Mouse (Mus musculus): ENCODE results near the gene Gm42517.

The Gm42517 gene

DNA sequence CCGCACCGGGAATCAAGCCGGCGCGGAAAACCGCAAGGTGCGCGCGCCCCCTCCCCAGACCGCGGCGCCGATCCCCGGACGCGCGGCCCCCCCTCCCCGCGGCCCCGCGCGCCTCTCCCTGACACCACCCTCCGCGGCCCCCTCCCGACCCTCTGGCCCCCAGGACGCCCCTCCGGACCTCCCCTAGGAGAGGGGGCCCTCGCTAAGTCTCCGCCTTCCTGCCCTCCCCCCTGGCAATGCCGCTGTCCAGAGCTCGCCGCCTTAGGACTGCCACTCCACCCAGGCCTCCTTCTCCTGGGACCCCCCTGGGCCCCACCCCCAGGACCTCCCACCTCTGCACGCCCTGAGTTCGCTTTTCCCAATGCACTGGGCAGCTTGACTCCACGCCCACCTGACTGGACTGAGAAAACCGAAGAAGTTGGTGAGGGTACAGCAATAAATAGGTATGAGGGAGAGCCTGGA lies at the start of gene Gm42517:
Gene Gm42517 (minus strand): TSS at position 52 of the 462 bp plus-strand sequence.
- peak; percentile 50 for DNase-seq (ENCODE audit: extremely low spot score, low spot score)

DNA sequence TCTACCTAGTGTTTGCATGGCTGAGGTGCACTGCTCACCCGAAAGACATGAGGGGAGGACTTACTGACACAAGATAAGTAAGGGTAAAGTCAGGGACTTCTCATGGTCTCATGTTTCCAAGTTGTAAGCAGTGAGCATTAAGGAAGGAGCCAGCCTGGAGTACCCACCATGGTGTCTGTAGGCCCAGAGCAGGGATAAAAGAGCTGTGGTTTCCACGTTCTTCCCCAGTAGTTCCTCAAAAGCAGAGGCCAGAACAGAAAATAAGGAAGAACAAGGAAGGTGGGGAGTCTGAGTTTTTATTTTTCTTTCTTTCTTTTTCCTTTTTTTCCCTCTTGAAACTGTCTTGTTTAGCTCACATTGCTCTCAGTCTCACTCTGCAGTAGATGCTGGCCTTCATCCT lies 47.0 kb upstream of the Gm42517 start:
- DNase-seq (ENCODE audit: extremely low spot score, low spot score) = no peak

DNA sequence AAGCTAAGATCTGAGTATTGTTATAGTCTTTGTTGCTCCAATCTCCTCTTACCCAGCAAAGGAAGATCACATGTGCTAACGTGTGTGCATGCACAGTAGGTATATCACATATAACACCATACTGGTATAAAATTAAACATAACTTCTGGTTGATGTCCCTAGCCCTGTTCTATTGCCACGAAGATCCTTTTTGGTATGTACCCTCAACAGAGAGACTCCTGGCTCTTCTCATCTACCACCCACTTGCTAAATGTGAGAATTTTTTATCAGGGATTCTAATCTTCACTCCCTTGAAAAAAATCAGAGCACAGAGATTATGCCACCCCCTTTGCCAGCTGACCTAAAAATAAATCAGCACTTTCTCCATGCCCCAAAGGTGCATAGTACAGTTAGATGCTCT lies 39.3 kb upstream of the Gm42517 start:
- DNase-seq (ENCODE audit: extremely low spot score, low spot score) = no peak

DNA sequence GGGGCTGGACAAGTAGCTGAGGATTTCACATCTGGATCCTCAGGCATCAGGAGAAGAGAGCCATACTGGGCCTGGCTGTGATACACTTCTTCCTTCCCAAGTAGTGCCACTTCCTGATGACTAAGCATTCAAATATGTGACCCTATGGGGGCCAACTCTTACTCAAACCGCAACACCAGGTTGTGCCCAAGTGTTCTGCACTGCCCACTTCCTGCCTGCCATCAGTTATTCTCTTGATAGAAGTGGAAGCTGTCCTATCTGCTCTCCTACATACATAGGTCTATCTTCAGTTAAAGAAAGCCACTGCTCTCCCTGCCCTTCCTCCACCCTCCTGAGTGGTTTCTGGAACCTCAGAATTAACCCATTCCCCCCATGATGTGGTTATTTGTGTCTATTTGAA lies 37.7 kb upstream of the Gm42517 start:
- no peak for DNase-seq (ENCODE audit: extremely low spot score, low spot score)

DNA sequence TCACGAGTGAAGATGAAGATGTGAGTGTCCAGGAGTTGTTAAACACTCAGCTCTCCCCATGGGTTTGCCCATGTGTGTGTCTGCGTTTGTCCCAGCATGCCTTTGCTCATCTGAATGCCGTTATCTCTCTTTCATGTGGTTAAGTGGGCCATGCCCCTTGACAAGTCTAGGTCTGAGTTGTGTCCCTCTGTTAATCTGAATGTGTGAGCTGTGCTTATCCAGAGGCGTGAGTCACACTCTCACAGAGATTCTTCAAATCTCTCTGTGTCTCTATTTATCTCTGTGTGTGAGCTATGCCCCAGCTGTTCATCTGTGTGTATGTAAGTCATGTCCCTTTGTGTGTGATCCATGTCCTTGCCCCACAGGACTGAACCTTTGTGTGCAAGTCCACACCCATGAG lies 35.7 kb upstream of the Gm42517 start:
- DNase-seq (ENCODE audit: extremely low spot score, low spot score) = no peak

DNA sequence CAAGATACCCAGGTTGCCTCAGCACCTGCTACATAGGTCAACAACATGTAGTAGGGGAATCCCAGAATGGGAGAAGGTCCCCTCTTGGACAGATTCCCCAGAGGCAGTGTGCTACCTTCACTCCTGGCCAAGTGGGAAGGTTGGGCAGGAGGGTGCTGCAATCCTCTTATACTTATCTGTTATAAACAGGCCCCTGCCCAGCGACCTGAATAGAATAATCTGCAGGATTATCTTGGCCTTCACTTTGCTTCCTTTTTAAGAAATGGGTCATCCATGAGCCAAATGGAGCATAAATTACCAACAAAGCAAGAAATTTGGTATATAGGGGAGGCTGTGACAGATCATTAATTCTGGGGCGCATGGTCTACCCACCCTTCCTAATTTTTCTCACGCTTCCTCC lies 22.0 kb upstream of the Gm42517 start:
- DNase-seq (ENCODE audit: extremely low spot score, low spot score) = no peak

DNA sequence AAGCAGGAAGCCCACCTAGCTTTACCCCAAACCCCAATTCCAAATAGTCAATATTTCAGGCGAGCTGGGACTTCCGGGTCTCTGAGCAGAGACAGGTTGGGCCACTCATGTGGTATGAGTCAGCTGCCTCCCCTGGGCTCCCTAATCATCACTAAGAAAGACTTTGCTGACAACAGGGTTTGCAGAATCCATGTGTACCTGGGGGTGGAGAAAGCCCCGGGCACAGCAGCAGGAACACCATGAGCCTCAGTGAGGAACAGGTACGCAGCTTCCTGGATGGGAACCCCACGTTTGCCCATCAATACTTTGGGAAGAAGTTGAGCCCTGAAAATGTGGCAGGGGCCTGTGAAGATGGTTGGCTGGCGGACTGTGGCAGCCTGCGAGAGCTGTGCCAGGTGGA lies 20.5 kb upstream of the Gm42517 start, which contains the start of gene Pde6b:
Gene Pde6b (plus strand): TSS at position 191 of the 400 bp plus-strand sequence.
- DNase-seq (ENCODE audit: extremely low spot score, low spot score) = no peak

DNA sequence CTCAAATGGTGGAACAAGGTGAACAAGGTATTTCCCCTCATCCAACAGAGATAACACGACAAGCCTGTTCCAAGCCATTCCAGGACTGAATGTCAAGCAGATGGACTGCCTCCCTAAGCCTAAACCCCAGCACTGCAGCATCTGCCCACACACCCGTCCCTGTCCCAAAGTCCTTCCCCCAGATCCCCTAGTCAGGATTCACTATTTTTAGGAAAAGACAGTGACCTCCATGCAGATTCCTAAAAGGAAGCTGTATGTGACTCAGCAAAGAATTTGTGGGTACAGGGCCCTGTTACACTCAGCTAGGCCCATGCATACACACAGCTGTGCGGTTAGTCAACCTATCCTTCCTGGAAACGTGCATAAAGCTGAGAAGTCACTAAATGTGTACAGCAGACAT lies 18.7 kb upstream of the Gm42517 start:
- DNase-seq (ENCODE audit: extremely low spot score, low spot score) = no peak

DNA sequence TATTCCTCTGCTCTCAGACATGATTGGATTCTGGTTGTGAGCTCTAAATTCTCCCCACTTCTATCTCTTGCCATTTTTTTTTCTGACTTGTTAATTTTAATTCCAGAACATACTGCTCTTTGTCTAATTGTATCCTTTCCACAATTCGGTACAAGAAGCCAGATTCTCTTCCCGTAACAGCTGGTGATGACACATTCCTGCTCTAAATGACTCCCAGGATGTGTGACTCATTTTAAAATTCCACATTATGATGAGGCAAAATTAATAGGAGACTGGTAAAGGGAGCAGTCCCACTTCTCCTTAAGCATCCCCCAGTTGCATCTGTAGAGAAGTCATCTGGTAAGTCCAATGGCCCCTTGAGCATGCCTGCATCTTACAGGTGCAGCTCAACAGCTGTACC lies 17.9 kb upstream of the Gm42517 start:
- no peak for DNase-seq (ENCODE audit: extremely low spot score, low spot score)

DNA sequence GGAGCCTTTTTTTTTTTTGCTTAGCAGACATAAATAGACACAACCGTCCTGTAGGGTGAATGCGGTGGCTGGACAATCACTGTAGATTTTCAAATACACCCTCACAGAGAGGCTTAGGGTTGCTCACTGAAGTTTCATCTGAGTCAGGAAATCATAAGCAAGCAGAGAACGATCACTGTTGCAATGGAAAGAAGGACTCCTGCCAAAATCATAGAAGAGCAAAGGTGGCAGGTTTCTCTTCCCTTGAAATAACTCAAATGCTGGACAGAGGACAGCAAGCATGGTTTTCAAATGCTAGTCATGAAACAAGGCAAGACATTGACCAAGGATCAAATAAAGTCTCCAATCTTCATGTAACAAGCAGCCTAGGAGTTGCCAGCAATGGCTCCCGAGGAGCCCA lies 10.6 kb upstream of the Gm42517 start:
- DNase-seq (ENCODE audit: extremely low spot score, low spot score) = no peak

DNA sequence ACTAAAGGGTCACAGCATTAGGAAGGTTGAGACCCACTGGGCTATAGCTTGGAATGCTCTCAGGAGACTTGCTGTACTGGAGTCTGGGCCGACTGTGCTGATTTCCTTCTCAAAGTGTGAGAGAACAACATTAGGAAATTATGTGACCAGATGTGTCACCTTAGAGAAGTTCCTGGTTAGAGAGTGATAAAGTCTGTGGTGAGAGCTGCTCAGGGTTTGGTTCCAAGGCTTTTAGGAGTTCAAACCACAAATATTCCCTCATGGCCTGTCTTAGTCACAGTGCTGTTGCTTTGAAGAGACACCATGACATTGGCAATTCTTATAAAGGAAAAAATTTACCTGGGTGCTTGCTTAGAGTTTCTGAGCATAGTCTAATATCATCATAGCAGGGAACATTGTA lies 8.3 kb upstream of the Gm42517 start:
- DNase-seq (ENCODE audit: extremely low spot score, low spot score) = no peak

DNA sequence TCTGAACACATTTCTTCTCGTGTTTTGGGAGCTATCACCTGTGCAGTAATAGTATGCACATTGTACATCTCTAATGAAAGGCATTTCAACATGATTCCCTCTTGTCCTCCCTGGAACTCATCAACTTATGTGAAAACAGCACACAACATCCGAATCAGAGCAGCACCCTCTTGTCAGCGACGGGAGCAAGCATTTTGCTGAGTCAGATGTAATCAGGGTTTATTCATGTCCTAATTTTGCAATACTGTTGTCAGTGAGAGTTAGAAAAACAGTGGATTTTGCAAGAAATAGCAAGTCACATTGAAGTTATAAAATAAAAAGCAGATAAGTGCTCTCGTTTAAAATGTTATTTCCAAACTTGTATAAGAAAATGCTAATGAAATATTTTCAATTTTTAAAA lies 6.4 kb upstream of the Gm42517 start:
- no peak for DNase-seq (ENCODE audit: extremely low spot score, low spot score)

DNA sequence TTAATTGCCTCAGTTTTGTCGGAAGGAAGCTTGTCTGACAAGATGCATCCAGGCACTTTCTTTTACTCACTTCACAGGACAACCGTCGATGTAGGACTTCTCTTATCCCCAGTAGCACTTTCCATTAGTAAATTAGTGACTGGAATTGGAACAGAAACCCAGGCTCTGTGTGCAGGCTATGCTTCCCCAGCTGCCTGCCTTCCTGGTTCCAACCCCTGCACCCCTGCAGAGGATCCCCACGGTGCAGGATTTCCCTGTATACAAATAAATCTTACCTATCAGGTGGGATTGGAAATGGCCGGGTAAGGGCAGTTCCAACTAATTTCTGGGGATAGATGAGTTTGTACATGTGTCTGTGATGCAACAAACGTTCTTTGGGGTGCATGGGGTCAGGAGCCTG lies 2.2 kb upstream of the Gm42517 start:
- DNase-seq (ENCODE audit: extremely low spot score, low spot score) = peak; percentile 24

DNA sequence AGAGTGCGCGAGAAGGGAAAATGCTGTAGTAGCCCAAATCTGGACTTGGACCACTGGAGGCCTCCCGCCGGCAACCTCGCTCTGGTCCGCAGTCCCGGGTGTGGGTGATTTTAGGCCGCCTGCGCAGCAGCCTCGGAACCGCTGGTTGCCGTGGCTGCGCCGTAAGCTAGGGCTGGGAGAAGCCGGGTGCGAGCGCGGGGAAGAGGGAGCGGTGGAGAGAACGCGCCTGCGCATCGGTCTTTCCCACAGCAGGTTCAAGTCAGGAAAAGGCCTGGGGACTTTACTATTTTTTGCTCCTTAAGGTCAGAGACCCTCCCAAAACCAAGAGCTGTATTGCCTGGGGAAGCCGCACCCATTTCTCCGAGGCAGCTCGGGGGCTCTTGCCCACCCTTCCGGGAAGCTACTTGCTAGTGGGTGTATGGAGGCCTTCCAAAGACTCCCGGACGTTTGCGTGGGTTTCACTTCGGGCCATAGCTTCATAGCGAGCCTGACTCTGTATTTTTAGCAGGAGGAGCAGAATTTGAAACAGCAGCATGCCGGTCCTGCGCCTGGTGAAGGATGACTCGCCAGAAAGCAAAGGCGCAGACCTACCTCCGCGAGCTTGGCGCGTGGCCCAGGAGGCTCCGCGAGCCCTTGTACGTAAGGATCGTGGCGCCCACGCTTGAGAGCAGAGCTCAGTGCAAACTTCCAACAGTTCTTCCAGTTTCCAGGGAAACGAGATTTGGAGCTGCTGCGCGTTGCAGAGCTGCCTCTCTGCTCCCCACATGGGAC lies 1.3 kb upstream of the Gm42517 start:
- peak; percentile 62 for DNase-seq (ENCODE audit: extremely low spot score, low spot score)

DNA sequence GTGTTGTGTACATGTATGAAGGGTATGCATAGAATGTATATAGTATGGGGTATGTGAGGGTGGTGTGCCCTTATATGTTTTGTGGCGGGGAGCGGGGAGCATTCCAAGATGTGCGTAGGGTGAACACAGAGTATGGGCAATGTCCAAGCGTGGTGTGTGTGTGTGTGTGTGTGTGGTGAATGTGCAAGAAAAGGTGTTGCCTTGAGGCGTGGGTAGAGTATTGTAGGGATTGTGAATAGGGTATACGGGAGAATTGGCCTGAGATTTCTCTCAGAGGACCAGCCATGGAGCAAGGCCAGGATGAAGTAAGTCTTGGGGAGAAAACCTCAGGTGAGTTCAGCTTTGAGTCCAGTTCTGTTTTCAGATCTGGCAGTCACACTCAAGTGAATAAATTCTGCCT lies 724 bp upstream of the Gm42517 start:
- no peak for DNase-seq (ENCODE audit: extremely low spot score, low spot score)

DNA sequence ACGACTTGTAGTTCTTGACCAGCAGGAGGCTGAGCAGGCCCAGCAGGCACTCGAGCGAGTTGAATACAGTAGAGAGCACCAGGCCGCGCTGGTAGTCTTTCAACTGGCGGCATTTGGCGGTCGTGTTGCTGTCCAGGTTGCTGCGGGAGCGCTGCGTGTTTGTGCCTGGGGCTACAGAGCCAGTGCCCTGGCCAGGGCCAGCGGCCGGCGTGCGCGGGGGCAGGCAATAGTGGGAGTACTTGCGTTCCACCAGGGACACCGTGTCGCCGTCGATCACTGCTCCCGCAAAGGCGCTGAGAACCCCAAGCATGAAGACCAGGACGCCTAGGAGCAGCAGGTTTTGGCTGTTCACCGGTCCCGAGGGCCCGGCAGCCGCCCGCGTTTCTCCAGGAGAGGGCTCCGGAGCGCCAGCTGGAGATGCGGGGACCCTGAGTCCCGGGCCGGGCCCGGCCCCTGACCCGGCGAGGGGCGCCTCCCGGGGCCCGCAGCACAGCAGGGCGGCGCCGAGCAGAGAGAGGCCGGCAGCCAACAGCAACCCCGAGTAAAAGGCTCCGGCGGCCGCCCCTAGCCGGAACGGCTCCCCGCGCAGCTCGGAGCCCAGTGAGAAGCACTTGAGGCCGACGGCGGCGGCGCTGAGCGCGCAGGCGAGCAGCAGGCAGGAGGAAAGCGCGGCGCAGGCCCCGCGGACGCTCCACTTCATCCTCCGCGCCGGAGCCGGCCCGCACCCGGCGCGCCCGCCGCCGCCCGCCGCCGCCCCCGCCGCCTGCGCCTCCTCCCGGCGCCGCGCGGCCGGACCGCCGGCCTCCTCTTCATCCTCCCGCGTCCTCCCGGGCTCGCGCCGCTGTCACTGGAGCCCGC lies 509 bp downstream of the Gm42517 start:
- peak; percentile 78 for DNase-seq (ENCODE audit: extremely low spot score, low spot score)

DNA sequence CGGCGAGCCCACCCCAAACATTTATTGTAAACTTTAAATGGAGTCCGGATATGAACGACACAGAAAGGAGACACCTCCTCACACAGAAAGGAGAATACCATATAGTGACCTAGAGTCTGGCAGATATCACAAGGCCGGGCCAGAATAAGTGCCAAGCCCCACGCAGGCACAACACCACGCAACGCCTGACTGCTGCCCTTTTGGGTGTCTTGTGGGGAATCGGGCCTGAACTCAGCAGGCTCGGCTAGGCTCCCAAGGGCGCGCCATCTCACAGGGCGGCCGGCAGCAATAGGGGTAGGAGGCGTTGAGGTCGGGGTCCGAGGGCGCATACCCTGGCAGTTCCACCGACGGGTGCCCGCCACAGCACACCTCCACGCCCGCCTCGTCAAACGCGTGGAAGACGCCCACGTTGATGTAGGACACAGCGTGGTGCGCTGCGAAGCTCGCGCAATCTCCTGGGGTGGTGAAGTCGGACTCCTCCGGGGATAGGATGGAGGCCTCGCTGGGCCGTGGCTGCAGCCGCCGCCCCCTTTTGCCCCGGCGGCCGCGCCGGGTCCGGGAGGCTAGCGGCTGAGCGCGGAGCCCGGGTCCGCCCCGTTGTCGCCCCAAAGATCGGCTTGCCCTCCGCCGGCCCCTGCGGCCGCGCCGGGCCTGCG lies 1.3 kb downstream of the Gm42517 start:
- no peak for DNase-seq (ENCODE audit: extremely low spot score, low spot score)

DNA sequence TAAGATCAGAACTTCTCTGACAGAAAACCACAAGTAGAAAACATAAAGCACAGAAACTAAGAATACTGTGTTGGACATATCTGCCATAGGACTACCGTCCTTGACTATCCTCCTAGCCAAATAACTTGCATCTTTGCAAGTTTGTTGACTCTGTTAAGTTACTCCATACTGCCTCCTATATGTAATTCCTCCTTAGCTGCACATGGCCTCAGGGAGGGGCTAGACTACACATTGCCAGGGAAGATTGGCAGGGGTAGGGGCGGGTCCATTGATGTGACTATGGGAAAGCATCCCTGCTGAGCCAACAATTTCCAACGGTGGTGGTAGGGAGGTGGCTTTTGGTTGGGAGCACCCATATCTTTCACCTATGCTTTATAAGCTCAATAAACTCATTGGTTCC lies 5.4 kb downstream of the Gm42517 start:
- DNase-seq (ENCODE audit: extremely low spot score, low spot score) = no peak

DNA sequence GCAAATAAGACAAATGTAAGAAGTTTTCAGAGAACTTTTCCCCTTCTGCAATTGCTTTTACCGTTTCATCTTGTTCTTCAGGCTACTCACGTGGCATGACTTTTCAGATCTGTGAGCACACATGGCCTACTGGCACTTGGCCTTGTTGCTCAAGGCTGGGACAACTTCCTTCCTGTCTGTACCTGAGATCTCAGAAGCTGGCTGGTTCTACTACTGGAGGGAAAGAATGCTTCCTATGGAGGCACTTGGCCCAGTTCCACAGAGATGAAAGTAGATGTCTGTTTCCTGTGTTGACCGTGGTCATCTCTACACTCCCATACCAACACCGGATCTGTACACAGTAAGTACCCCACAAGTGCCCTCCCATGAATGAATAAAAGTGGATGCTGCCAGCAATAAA lies 7.5 kb downstream of the Gm42517 start:
- DNase-seq (ENCODE audit: extremely low spot score, low spot score) = no peak

DNA sequence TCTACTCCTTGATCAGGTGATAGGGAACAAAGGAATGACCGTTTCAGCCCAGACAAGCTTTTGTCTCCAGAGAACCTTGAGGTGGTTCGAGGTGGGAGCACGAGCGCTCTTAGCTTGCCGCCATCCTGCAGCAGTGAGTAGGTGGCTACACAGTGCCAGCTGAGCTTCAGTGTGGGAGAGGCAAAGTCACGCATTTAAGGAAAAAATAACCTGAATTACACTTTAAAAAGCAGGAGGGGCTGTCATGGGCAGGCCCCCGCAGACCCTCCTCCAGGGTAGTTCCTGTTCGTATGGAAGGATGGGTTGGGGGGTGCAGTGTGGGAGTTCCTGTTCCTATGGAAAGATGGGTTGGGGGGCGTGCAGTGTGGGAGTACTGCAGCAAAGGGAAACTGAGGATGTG lies 8.2 kb downstream of the Gm42517 start:
- no peak for DNase-seq (ENCODE audit: extremely low spot score, low spot score)

DNA sequence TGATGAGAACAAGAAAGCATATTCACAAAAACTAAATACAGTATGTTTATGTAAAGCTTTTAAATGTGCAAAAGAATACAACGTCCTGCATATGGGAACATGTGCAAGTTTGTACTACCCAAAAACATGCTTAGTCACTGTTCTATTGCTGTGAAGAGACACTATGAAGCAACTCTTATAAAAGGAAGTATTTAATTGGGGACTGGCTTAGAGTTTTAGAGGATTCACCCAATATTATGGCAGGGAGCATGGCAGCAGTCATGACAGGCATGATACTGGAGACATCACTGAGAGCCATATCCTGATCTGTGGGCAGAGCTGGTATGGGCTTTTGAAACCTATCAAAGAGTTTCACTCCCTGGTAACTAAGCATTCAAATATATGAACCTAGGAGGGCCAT lies 9.9 kb downstream of the Gm42517 start:
- no peak for DNase-seq (ENCODE audit: extremely low spot score, low spot score)

DNA sequence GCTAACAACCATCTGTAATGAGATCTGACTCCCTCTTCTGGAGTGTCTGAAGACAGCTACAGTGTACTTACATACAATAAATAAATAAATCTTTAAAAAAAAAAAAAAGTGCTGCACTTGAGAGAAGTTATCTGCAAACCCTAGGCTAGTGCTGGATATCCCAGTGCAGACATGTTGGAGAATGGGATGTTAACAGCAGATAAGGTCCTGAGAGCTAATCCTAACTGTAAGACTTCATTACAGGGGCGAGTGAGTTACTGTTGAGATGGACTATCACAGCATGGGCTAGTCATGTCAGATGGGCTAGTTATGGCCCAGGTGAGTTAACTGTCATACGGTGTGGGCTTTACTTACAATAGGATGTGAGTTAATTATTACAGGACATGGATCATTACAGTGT lies 13.7 kb downstream of the Gm42517 start:
- no peak for DNase-seq (ENCODE audit: extremely low spot score, low spot score)

Data from neural tube, embryonic 10.5 days (tissue).